Mouse (Mus musculus) frontal cortex, postnatal 10 days (tissue): ENCODE results near the gene Olfr1437.
"Not testable (repeated sequence)": the region's sequence is repeated elsewhere in the genome, so short reads cannot be mapped to it uniquely, and the experiment has no call there.

Source experiments
- DNase-seq, 2 experiments: peaks; one replicate each; pipeline ENCODE4 v3.0.0; 2022; ENCODE audit warnings: low spot score in 2 of 2, mixed read lengths in 1 of 2

Olfr1437 gene

GRCm38 (mm10) chr19:12325001-12325400 is at the start of gene Olfr1437:
Olfr1437 (minus strand) TSS chr19:12325101.
- no peak for DNase-seq

DNA sequence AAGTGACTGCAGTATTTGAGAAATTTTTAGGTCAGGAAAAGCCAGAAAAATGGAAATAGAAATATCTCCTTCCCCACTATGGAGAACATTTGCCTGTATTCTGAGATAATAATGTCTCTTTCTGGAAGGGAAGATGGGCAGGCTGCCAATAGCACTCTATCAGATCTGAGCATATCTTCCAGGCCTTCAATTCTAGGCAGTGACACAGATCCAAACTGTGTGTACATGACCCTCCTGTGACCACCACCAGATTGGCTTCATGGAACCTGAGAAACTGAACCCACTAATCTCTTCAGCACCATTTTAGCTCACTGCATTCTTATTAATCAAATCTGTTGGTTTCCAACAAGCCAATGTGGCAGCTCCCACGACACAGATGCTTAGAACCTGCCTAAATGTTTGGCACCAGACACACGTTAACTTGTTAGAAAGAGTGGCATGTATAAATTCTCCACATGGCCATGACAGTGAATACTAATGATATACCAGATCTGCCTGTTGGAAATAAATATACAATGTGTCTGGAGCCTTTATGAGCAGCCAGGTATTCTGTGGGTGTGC is 49.6 kb upstream of the Olfr1437 start:
- peak in 1 of 2 experiments; percentile 5 for DNase-seq

- no peak for DNase-seq
These were observed 48.1 kb upstream of the Olfr1437 start for GRCm38 (mm10) chr19:12373004-12373403.

DNA sequence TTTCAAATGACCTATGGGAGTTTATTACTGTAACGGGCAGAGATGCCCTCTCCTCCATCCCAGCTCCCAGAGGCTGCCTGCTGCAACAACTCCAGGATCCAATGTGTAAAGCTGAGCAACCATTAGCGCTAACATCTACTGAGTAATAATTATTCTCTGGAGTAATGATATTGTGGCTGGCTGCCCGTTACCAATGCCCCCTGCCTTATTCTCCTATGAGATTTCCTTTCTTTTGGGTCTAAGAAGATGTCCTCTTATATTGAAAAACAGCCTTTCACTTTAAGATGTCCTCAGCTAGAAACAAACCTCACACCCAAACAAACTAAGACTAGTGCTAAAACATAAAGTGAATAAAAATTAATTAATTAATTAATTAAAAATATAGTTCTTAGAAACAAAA is 10.9 kb upstream of the Olfr1437 start, which contains the start of gene Olfr1438-ps1:
TSS of gene Olfr1438-ps1 (minus strand) at position 101 of the 400 bp plus-strand sequence.
- DNase-seq: no peak

DNA sequence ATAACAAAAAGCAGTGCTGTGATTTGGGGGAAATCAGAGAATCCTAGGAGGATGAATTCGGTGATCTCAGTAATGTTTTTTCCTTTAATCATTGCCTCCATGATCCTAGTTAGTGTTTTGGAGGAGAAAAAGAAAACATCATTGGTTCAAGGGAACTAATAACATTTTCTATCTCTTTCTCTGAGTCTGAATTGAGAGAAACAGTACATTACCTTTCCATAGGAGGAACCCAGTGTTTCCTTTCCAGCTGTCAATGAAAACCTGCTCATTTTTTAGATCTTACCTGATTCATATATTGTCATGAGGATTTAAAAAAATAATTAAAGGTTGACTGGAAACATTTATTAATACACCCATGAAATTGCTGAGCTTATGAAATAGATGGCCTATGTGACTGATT is 25.9 kb downstream of the Olfr1437 start, which contains the start of gene Olfr1436:
TSS of gene Olfr1436 (minus strand) at position 101 of the 400 bp plus-strand sequence.
- not testable (repeated sequence) for DNase-seq

GRCm38 (mm10) chr19:12292979-12293378 is 31.9 kb downstream of the Olfr1437 start:
- DNase-seq: no peak

- DNase-seq: no peak
These were observed 45.3 kb downstream of the Olfr1437 start, which contains the start of gene Olfr1434 for GRCm38 (mm10) chr19:12279554-12279953. Olfr1434 (plus strand) TSS chr19:12279854.
